Mouse (Mus musculus) megakaryocyte, embryonic 14.5 days (primary cell): Measurements from ENCODE around the gene Wdpcp.

Experiments used
- FLI1 ChIP-seq: IDR thresholded peaks from 2 replicates; pipeline ENCODE4 v1.6.1; 2012; ENCODE audit warnings: low read length, inconsistent platforms, mixed read lengths
- GATA1 ChIP-seq: IDR thresholded peaks from 3 replicates; pipeline ENCODE4 v1.6.1; 2012; ENCODE audit warnings: mixed read lengths, low read length, inconsistent platforms, borderline replicate concordance

DNA sequence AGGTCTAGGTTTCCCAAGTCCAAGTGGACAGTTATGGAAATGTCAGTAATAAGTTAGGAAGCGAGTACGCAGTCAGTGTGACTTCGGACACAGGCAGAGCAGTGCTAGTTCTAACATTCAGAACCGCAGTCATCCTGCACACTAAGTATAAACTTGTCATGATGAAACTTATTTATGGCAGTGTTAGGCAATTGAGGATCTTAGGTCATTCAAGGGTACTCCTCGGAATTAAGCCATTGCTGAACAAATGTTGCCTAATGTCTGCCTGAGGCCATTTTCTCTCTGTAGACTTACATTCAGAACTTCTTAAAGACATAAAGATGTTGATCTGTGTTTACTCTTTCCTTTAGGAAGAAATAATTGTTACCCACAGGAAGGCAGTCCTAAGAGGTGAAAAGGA lies 157.0 kb downstream of the Wdpcp start:
- TF ChIP-seq GATA1 (no peak), FLI1 (no peak)
